Mouse (Mus musculus) kidney, adult 2 months (tissue): ENCODE measurements around the gene Tbc1d9b. TPM values are rescaled to one million over a fixed set of nuclear protein-coding genes. Genes with fewer than 3 reads are reported as not detected.

ENCODE experiments used
- DNase-seq: peaks from one replicate; pipeline ENCODE4 v3.0.0; 2021
- H3K27ac ChIP-seq: fragments of 200-500 bp; 2 replicates; pipeline ENCODE4 v1.5.1; 2012; ENCODE audit warnings: low read depth, low read length, control low read depth, inconsistent platforms; ENCODE audit not compliant: insufficient read depth
- H3K27me3 ChIP-seq: fragments of 200-500 bp; replicated peaks from 2 replicates; pipeline ENCODE4 v1.6.1; 2012; ENCODE audit warnings: mild to moderate bottlenecking, moderate library complexity, low read length, inconsistent platforms; ENCODE audit not compliant: control insufficient read depth, insufficient read depth
- H3K36me3 ChIP-seq: fragments of 200-500 bp; 2 replicates; pipeline ENCODE4 v1.6.1; 2012; ENCODE audit warnings: mild to moderate bottlenecking, moderate library complexity, low read length, inconsistent platforms; ENCODE audit not compliant: control insufficient read depth, insufficient read depth
- H3K4me1 ChIP-seq: fragments of 200-500 bp; 2 replicates; pipeline ENCODE4 v1.6.1; 2011; ENCODE audit warnings: low read length; ENCODE audit not compliant: control insufficient read depth, insufficient read depth
- H3K4me3 ChIP-seq: fragments of 200-500 bp; 2 replicates; pipeline ENCODE4 v1.5.1; 2011; ENCODE audit warnings: mild to moderate bottlenecking, low read depth, low read length, control low read depth; ENCODE audit not compliant: insufficient read depth
- CTCF ChIP-seq: fragments of 200-500 bp; conservative IDR thresholded peaks from 2 replicates; pipeline ENCODE4 v1.5.1; 2011; ENCODE audit warnings: low read depth, mild to moderate bottlenecking, control low read depth, low read length, moderate library complexity, mixed read lengths; ENCODE audit not compliant: insufficient read depth, insufficient read length
- POLR2A ChIP-seq: fragments of 200-500 bp; IDR thresholded peaks from one replicate; pipeline ENCODE4 v1.6.1; 2011; ENCODE audit warnings: low read depth, low read length, control low read depth
- WGBS: fragments of 180-500 bp; shearing (Covaris S2); methylation state at CpG from one replicate; pipeline ENCODE4 v1.1.7; 2018; 5-methylcytosine and 5-hydroxymethylcytosine counted together
- polyA plus RNA-seq: library from polyadenylated mRNA; depleted of rRNA; stranded (reverse); fragments of >200 nt; gene quantifications from 2 replicates; pipeline ENCODE4 v1.2.3, GENCODE M21; 2012

The Tbc1d9b gene
- polyA plus RNA-seq, 1 experiment, result 52.2 TPM

DNA sequence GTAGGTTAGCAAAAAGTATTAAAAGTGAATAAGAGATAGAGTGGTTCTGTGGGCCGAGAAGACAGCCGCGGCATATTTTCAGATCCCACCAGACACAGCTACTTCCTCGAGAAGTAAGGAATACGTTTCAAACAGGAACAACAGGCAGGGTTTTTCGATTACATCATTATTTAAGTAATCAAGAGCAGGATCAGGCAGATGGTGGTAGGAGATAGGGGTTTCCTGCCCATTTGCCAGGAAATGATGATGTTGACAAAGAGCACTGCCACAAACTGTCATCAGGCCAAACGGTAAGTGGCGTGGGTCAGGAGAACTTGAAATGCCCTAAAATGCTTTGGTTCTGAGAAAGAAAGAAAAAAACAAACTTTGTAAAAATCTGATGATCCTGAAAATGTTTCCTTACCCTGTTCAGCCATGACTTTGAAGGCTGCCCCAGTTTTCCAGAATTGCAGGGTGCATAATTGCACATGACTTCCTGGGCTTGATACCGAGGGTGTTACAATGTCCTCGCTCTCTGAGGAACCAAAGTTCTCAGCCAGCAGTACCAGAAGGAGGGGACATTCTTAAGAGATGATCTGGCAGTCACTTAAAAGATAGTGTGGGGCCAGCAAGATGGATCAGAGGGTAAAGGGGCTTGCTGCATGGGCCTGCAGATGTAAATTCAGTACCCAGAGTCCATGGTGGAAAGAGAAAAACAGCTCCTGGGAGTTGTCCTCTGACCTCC is 3.1 kb downstream of the Tbc1d9b start:
- 61% methylated on average over 10 of the region's 10 CpGs for WGBS
- no peaks in the 10 kb centered on the region for H3K36me3 ChIP-seq
- DNase-seq, result peak; percentile 30
- 0 out of 2 replicates have a peak, but pooled peaks cover 6% of the 10 kb centered on the region for H3K4me1 ChIP-seq
- no peak for TF ChIP-seq CTCF
- TF ChIP-seq POLR2A, result no peak
- no peak overlapping the region for H3K27ac ChIP-seq
- no peak overlapping the region for H3K4me3 ChIP-seq
- H3K27me3 ChIP-seq, result no peaks in the 10 kb centered on the region

GRCm38 (mm10) chr11:50138206-50138822 is 7.1 kb downstream of the Tbc1d9b start:
- Histone ChIP-seq H3K4me3 (peak overlapping the region; percentile 26; the same call in 1 of the 2 replicates), H3K27ac (no peak overlapping the region), H3K36me3 (no peaks in the 10 kb centered on the region; the same call in 1 of the 2 replicates), H3K4me1 (no peaks in the 10 kb centered on the region), H3K27me3 (no peaks in the 10 kb centered on the region)
- no peak for TF ChIP-seq POLR2A
- no peak for TF ChIP-seq CTCF
- 57% methylated on average over 10 of the region's 10 CpGs for WGBS
- peak; percentile 52 for DNase-seq

- 42% methylated on average over 7 of the region's 7 CpGs for WGBS
- Histone ChIP-seq H3K27ac (peak overlapping the region; percentile 91), H3K36me3 (no peaks in the 10 kb centered on the region; the same call in 1 of the 2 replicates), H3K27me3 (no peaks in the 10 kb centered on the region), H3K4me1 (no peaks in the 10 kb centered on the region), H3K4me3 (peak overlapping the region; percentile 61)
- peak; percentile 90 for DNase-seq
- TF ChIP-seq CTCF (no peak), POLR2A (no peak)
Measured at GRCm38 (mm10) chr11:50139571-50139970, 8.4 kb downstream of the Tbc1d9b start.

- Histone ChIP-seq H3K27ac (no peak overlapping the region), H3K36me3 (peaks cover 2% of the 10 kb centered on the region), H3K4me1 (no peaks in the 10 kb centered on the region), H3K4me3 (no peak overlapping the region), H3K27me3 (no peaks in the 10 kb centered on the region)
- no peak for DNase-seq
- no peak for TF ChIP-seq POLR2A
- TF ChIP-seq CTCF, result no peak
- WGBS, result 88% methylated on average over 3 of the region's 3 CpGs
Measured at GRCm38 (mm10) chr11:50145529-50145928, 14.3 kb downstream of the Tbc1d9b start.

DNA sequence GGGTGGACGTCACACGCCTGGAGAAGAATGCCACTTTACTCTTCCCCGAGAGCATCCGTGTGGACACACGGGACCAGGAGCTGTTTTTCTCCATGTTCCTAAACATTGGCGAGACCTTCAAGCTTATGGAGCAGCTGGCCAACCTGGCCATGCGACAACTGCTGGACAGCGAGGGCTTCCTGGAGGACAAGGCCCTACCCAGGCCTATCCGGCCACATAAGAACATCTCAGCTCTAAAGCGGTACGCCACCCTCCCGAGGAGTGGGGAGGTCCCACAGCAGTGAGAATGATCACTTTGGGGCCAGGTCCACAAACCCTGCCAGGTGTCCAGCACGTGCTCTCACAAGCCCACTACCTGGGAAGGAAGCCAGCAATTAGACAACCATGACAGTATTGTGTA is 14.9 kb downstream of the Tbc1d9b start:
- Histone ChIP-seq H3K36me3 (peaks cover 2% of the 10 kb centered on the region), H3K27me3 (no peaks in the 10 kb centered on the region), H3K27ac (no peak overlapping the region), H3K4me3 (no peak overlapping the region), H3K4me1 (no peaks in the 10 kb centered on the region)
- 96% methylated on average over 13 of the region's 13 CpGs for WGBS
- TF ChIP-seq CTCF (no peak), POLR2A (no peak)
- no peak for DNase-seq

GRCm38 (mm10) chr11:50147267-50147957 is 16.2 kb downstream of the Tbc1d9b start:
- no peak overlapping the region for H3K4me3 ChIP-seq
- H3K36me3 ChIP-seq, result peaks cover 4% of the 10 kb centered on the region
- no peaks in the 10 kb centered on the region for H3K27me3 ChIP-seq
- H3K27ac ChIP-seq, result no peak overlapping the region
- no peak for DNase-seq
- 77% methylated on average over 9 of the region's 9 CpGs for WGBS
- H3K4me1 ChIP-seq, result no peaks in the 10 kb centered on the region
- TF ChIP-seq CTCF (no peak), POLR2A (no peak)
